Mouse (Mus musculus) inflammation-experienced regulatory T-cells (primary cell): ENCODE measurements around the gene Dusp2. TPM values are rescaled to one million over a fixed set of nuclear protein-coding genes. Genes with fewer than 3 reads are reported as not detected.

Source experiments
- polyA plus RNA-seq, 2 experiments: library from polyadenylated mRNA; unstranded; fragments of 100-300 nt; shearing (Covaris generic); gene quantifications; one replicate each; pipeline ENCODE4 v1.2.1; 2017

Gene Dusp2
- 100 to 1,000 TPM; 344 to 424 TPM for polyA plus RNA-seq

DNA sequence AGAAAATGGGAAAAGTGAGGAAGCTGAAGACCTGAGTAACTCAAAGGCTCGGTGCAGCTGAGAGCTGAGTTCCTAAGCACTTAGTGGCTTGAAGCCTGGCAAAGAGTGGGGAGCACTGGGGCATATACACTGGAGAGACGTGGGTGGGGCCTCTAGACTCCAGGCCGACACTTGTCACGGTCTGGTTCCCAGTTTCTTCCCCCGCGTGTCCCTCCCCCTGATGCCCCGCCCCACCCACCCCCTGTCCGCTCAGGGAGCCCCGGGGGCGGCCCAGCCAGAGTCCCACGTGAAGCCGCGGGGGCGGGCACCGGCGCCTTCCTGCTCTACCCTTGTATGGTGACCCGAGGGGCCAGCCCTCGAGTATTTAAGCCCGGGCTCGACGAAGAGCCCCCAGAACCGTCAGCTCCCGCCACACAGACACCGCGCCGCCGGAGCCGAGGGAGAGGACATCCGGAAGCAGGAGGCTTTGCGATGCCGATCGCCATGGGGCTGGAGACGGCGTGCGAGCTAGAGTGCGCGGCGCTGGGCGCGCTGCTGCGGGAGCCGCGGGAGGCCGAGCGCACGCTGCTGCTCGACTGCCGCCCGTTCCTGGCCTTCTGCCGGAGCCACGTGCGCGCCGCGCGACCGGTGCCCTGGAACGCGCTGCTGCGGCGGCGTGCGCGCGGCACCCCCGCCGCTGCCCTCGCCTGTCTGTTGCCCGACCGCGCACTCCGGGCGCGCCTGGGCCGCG, at the start of gene Dusp2:
TSS of gene Dusp2 (plus strand) at position 393 of the 730 bp plus-strand sequence.

DNA sequence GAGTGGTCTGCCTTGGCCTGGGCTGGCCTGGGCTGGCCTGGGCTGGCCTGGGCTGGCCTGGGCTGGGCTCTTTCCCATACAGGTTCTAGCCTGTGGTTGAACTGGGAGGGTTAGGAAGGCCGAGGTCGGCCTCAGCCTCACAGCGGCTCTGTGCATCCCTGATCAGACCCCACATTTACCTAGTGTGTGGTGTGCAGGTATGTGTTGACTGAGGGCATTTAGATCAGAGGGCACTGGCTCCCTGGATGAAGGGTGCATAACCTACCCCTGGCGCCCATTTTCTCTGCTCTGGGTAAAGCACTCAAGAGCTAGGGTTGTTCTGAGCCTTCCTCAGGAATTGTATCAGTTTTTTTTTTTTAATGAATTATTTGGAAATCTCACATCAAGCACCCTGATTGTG, 2.5 kb downstream of the Dusp2 start, which contains the start of gene Astl:
TSS of gene Astl (plus strand) at position 224 of the 400 bp plus-strand sequence.

DNA sequence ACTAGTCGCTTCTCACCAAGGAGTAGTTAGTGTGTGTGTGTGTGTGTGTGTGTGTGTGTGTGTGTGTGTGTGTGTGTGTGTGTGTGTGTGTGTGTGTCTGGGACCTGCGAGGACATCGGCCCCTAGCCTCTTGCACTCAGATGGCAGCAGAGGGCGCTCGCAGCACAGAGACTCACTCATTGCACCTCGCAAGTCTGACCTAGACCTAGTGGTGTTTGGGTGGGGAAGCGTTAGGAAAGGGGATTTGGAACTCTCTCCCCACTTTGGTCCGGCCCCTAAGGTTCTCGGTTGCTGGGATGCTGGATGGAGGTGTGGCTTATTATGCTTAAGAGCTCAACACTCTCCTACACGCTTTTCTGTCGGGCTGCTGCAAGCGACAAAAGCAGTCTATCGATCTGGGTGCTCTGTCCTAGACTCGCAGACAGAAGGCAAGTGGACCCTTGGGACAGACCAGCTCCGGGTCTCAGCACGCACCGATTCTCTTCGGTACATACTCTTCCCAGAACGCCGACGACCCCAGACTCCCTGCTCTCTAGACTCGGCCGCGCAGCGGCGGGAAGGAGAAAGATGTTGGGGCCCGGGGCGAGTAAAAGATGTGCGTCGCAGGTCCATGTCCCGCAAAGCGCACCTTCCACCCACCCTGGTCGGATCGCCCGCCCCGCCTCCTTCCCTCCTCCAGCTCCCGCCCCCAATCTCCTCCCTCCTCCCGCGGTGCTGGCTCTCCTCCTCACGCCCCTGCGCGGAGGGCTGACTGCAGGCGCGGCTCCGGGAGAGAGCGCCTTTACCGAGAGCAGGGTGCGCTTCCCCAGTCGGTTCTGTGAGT, 26.7 kb downstream of the Dusp2 start, which contains the start of gene Adra2b:
TSS of gene Adra2b (plus strand) at position 750 of the 823 bp plus-strand sequence.

Other genes starting within 250 kb of the Dusp2 start
- gene Ncaph, start 202.2 kb upstream of the Dusp2 start, polyA plus RNA-seq, result 1 to 10 TPM; 3.2 to 5.9 TPM
- 1 to 10 TPM; 6.5 to 8.0 TPM for gene Itpripl1, start 192.7 kb upstream of the Dusp2 start, polyA plus RNA-seq
- under 1 TPM; 0.55 to 0.87 TPM for gene 1810024B03Rik, start 127.9 kb upstream of the Dusp2 start, polyA plus RNA-seq
- gene Snrnp200, start 127.8 kb upstream of the Dusp2 start, polyA plus RNA-seq, result 100 to 1,000 TPM in 1 of 2 experiments, 10 to 100 TPM in 1; 80.8 to 109 TPM
- gene Ciao1, start 88.3 kb upstream of the Dusp2 start, polyA plus RNA-seq, result 10 to 100 TPM; 81.0 to 88.4 TPM
- 10 to 100 TPM; 35.5 to 45.5 TPM for gene Tmem127, start 88.3 kb upstream of the Dusp2 start, polyA plus RNA-seq
- 100 to 1,000 TPM in 1 of 2 experiments, 10 to 100 TPM in 1; 77.2 to 103 TPM for gene Stard7, start 65.9 kb upstream of the Dusp2 start, polyA plus RNA-seq
- 1 to 10 TPM in 1 of 2 experiments, under 1 TPM in 1; 0.11 to 1.0 TPM for gene Astl, start 2.5 kb downstream of the Dusp2 start, polyA plus RNA-seq
- gene Adra2b, start 27.0 kb downstream of the Dusp2 start, polyA plus RNA-seq, result 1 to 10 TPM in 1 of 2 experiments, under 1 TPM in 1; 0.40 to 1.7 TPM
- gene Gpat2, start 89.0 kb downstream of the Dusp2 start, polyA plus RNA-seq, result 1 to 10 TPM in 1 of 2 experiments, under 1 TPM in 1; 0.22 to 1.1 TPM
- 10 to 100 TPM; 24.8 to 25.3 TPM for gene Fahd2a, start 108.4 kb downstream of the Dusp2 start, polyA plus RNA-seq
- gene Kcnip3, start 185.9 kb downstream of the Dusp2 start, polyA plus RNA-seq, result 1 to 10 TPM in 1 of 2 experiments, under 1 TPM in 1; 0.34 to 1.2 TPM
- gene Prom2, start 205.3 kb downstream of the Dusp2 start, polyA plus RNA-seq, result 1 to 10 TPM in 1 of 2 experiments, under 1 TPM in 1; 0.48 to 1.2 TPM